Mouse (Mus musculus): ENCODE data around the gene Tex36. TPM values are rescaled to one million over a fixed set of nuclear protein-coding genes. Genes with fewer than 3 reads are reported as not detected.

Tex36 gene
- not detected in 2 replicates for polyA plus RNA-seq (2014; fragmentation: Nextera tagmentation; extraction: Ambion mirVana)

DNA sequence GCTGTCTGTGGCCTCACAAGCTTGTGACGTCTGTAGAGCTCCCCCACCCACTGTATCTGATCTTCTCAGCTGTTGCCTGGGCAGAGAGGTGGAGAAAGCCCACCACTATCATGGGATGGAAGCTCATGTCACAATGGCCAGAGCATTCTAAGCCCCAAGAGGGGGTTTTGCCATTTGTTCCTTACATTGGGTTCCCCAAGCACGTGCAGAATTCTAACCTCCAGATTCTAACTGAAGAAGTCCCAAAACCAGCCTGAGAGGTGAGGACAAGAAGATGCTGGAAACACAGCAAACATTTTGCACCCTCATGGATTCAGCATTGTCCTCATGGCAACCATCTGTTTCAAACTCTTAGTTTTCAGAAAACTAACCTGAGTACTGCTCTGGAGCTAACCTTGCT lies at the start of gene Tex36:
TSS of gene Tex36 (minus strand) at position 101 of the 400 bp plus-strand sequence.
- Histone ChIP-seq H3K27me3 (ENCODE audit: control insufficient read depth, insufficient read depth, low read length) (no peaks in the 10 kb centered on the region), H3K36me3 (ENCODE audit: control insufficient read depth, insufficient read depth, low read length) (no peaks in the 10 kb centered on the region), H3K4me1 (ENCODE audit: control insufficient read depth, insufficient read depth, low read length) (no peaks in the 10 kb centered on the region), H3K27ac (ENCODE audit: low read depth, low read length) (no peak within 1 kb of the TSS), H3K4me2 (no peak within 1 kb of the TSS), H3K9me3 (ENCODE audit: control insufficient read depth, low read length) (no peaks in the 10 kb centered on the region), H3K4me3 (ENCODE audit: low read depth, low read length) (no peak within 1 kb of the TSS), H3K9ac (ENCODE audit: low read length) (no peak within 1 kb of the TSS)
- peak; percentile 53 for DNase-seq (ENCODE audit: low spot score, missing footprints)
- whole genome bisulfite sequencing: 64% methylated on average over 2 of the region's 2 CpGs
- no peak for ATAC-seq (ENCODE audit: low FRiP score)

DNA sequence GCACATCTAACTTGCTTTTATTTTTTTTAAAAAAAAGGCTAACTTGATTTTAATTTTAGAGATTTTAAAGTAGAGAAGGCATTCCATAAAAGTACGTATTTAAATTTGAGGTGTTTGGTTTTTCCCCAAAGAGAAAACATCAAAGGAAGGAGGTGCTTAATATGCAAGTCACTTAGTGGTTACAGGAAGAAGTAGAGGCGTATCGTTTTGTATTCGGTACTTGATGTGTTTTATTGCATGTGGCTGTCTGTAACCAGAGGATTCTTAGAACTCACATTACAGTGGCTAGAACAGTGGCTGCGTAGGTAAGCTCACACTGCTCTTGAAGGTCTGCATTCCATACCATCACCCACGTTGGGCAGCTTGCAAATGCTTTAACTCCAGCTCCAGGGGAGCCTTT lies 43.8 kb upstream of the Tex36 start:
- Histone ChIP-seq H3K27ac (ENCODE audit: low read depth, low read length) (no peak overlapping the region), H3K27me3 (ENCODE audit: control insufficient read depth, insufficient read depth, low read length) (no peaks in the 10 kb centered on the region), H3K9me3 (ENCODE audit: control insufficient read depth, low read length) (no peaks in the 10 kb centered on the region), H3K4me2 (no peak overlapping the region), H3K4me1 (ENCODE audit: control insufficient read depth, insufficient read depth, low read length) (no peaks in the 10 kb centered on the region), H3K9ac (ENCODE audit: low read length) (no peak overlapping the region), H3K4me3 (ENCODE audit: low read depth, low read length) (no peak overlapping the region), H3K36me3 (ENCODE audit: control insufficient read depth, insufficient read depth, low read length) (peaks cover 31% of the 10 kb centered on the region)
- DNase-seq (ENCODE audit: low spot score, missing footprints): no peak
- 91% methylated on average over 6 of the region's 6 CpGs for WGBS
- ATAC-seq (ENCODE audit: low FRiP score): no peak

DNA sequence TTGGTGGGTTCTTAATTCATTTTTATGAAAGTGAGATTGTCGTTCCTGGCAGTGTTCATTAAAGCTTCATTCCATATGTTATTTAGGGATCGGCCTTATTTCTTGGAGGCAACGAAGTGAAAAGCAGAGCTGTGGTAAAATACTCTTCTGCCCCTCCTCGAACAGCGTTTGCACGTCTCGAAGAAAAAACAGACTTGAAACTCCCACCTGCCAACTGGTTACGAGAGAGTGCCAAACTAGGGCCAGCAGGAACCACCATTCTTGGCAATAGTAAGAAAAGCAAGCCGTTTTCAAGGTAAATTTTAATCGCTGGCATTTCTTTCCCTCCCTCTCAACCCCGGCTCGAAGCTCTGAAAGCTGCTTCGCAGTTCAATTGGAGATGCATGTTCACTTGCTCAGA lies 36.9 kb upstream of the Tex36 start:
- no peak overlapping the region; the same call in 1 of the 2 replicates for H3K9ac ChIP-seq (ENCODE audit: low read length)
- H3K4me3 ChIP-seq (ENCODE audit: low read depth, low read length): no peak overlapping the region
- no peak for DNase-seq (ENCODE audit: low spot score, missing footprints)
- H3K27ac ChIP-seq (ENCODE audit: low read depth, low read length): no peak overlapping the region
- peaks cover 7% of the 10 kb centered on the region for H3K4me1 ChIP-seq (ENCODE audit: control insufficient read depth, insufficient read depth, low read length)
- no peak for ATAC-seq (ENCODE audit: low FRiP score)
- H3K9me3 ChIP-seq (ENCODE audit: control insufficient read depth, low read length): no peaks in the 10 kb centered on the region
- H3K27me3 ChIP-seq (ENCODE audit: control insufficient read depth, insufficient read depth, low read length): no peaks in the 10 kb centered on the region
- peak overlapping the region; percentile 93; the same call in 1 of the 2 replicates for H3K4me2 ChIP-seq
- H3K36me3 ChIP-seq (ENCODE audit: control insufficient read depth, insufficient read depth, low read length): peaks cover 9% of the 10 kb centered on the region; the same call in 1 of the 2 replicates
- 93% methylated on average over 13 of the region's 13 CpGs for WGBS

DNA sequence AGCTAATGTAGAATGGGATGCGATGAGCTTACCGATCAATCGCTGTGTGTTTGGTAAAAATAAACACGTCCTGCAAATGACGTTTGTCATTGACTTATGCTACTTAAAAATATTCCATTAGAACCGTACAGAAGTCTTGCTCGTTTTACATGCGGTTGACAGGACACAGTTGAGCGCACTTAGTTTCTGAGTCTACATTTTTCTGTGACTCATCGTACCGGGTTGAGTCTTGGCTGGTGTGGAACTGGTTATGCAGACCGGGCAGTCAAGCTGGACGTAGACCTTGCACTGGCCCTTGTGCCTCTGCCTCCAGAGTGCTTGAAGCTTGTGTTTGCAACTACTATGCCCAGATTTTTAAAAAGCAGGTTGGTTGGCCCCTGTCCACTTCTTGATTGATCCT lies 36.3 kb upstream of the Tex36 start:
- H3K27me3 ChIP-seq (ENCODE audit: control insufficient read depth, insufficient read depth, low read length): no peaks in the 10 kb centered on the region
- H3K9me3 ChIP-seq (ENCODE audit: control insufficient read depth, low read length): no peaks in the 10 kb centered on the region
- H3K9ac ChIP-seq (ENCODE audit: low read length): peak overlapping the region; percentile 89
- ATAC-seq (ENCODE audit: low FRiP score): no peak
- no peak for DNase-seq (ENCODE audit: low spot score, missing footprints)
- 14% methylated on average over 13 of the region's 13 CpGs for WGBS
- H3K4me1 ChIP-seq (ENCODE audit: control insufficient read depth, insufficient read depth, low read length): peaks cover 7% of the 10 kb centered on the region
- H3K4me3 ChIP-seq (ENCODE audit: low read depth, low read length): peak overlapping the region; percentile 93
- H3K27ac ChIP-seq (ENCODE audit: low read depth, low read length): no peak overlapping the region
- H3K36me3 ChIP-seq (ENCODE audit: control insufficient read depth, insufficient read depth, low read length): peaks cover 9% of the 10 kb centered on the region; the same call in 1 of the 2 replicates
- peak overlapping the region; percentile 93 for H3K4me2 ChIP-seq

DNA sequence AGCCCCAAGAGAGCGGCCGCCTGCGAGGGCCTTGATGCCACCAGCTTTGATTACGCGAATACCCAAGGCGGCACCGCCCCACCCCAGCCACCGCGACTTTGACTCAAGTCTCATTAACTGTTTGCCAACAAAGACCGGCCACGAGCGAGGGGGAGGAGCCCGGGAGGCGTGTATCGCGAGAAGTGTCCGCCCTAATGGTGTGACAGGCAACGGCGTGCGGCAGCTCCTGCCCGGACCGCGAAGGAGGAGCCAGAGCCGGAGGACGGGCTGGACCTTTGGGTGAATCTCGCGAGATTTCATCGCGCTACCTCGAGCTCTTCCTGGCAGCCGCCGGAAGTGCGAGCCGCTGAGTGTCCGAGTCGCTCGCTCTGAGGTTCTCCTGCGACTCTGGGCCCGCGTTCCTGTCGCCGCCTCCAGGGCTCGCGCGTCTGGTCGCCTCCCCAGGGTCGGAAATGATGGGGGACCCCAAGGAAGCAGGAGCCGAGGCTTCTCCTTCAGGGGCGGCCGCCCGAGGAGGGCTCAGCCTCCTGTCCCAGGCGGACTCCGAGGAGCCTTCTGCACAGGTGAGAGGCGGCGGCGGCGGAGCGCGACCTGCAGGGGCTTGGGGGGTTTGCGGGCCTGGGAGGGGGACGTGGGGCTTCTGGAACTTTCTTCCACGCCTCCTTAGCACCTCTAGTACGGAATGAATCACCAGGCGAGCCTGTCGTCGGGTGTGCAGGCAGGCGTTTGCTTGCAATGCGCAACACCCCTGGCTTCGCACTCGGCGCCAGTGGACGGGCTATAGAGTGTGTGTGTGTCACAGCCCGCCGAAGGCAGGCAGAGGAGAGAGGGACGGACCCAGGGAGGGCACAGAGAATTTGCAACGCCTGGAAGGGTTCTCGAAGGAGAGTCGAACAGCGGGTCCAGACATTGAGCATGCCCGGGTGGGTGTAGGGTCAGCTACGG lies 35.7 kb upstream of the Tex36 start, which contains the start of gene Edrf1:
TSS of gene Edrf1 (plus strand) at position 183 of the 945 bp plus-strand sequence.
- Histone ChIP-seq H3K4me3 (ENCODE audit: low read depth, low read length) (peak within 1 kb of the TSS; percentile 93), H3K9me3 (ENCODE audit: control insufficient read depth, low read length) (no peaks in the 10 kb centered on the region), H3K4me2 (peak within 1 kb of the TSS; percentile 93), H3K27ac (ENCODE audit: low read depth, low read length) (peak within 1 kb of the TSS; percentile 79), H3K9ac (ENCODE audit: low read length) (peak within 1 kb of the TSS; percentile 89), H3K4me1 (ENCODE audit: control insufficient read depth, insufficient read depth, low read length) (peaks cover 7% of the 10 kb centered on the region), H3K36me3 (ENCODE audit: control insufficient read depth, insufficient read depth, low read length) (peaks cover 7% of the 10 kb centered on the region; the same call in 1 of the 2 replicates), H3K27me3 (ENCODE audit: control insufficient read depth, insufficient read depth, low read length) (no peaks in the 10 kb centered on the region)
- WGBS: under 1% methylated on average over 81 of the region's 81 CpGs
- DNase-seq (ENCODE audit: low spot score, missing footprints): peak; percentile 99
- peak; percentile 98 for ATAC-seq (ENCODE audit: low FRiP score)

DNA sequence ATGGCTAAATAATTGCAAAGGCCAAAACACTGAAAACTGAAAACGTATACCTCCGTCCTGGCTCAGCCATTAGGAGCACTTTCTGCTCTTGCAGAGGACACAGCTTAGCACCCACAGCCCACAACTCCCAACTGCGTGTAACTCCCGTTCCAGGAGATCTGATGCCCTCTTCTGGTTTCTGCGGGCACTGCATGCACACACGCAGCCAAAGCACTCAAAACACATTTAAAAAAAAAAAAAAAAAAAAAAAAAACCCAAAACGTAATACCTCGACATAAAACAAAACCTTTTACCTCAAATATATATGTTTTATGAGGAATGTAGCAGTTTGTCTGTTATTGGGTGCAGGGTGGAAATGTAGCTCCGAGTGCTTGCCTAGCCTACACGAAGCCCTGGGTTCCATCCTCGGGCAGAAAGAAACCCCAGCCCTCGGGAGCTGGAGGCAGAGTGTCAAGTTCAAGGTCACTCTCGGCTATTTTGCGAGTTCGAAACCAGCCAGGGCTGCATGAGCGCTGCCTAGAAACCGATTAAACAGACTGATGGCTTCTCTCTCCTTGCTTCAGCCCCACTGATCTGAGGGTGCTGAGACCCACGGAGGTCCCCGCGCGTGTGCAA lies 34.9 kb upstream of the Tex36 start:
- WGBS: 3% methylated on average over 21 of the region's 21 CpGs
- Histone ChIP-seq H3K27ac (ENCODE audit: low read depth, low read length) (peak overlapping the region; percentile 79), H3K4me3 (ENCODE audit: low read depth, low read length) (peak overlapping the region; percentile 93), H3K27me3 (ENCODE audit: control insufficient read depth, insufficient read depth, low read length) (no peaks in the 10 kb centered on the region), H3K9ac (ENCODE audit: low read length) (peak overlapping the region; percentile 89), H3K36me3 (ENCODE audit: control insufficient read depth, insufficient read depth, low read length) (peaks cover 3% of the 10 kb centered on the region; the same call in 1 of the 2 replicates), H3K9me3 (ENCODE audit: control insufficient read depth, low read length) (no peaks in the 10 kb centered on the region), H3K4me2 (peak overlapping the region; percentile 93), H3K4me1 (ENCODE audit: control insufficient read depth, insufficient read depth, low read length) (peaks cover 7% of the 10 kb centered on the region)
- ATAC-seq (ENCODE audit: low FRiP score) (peak; percentile 59), DNase-seq (ENCODE audit: low spot score, missing footprints) (peak; percentile 98)

DNA sequence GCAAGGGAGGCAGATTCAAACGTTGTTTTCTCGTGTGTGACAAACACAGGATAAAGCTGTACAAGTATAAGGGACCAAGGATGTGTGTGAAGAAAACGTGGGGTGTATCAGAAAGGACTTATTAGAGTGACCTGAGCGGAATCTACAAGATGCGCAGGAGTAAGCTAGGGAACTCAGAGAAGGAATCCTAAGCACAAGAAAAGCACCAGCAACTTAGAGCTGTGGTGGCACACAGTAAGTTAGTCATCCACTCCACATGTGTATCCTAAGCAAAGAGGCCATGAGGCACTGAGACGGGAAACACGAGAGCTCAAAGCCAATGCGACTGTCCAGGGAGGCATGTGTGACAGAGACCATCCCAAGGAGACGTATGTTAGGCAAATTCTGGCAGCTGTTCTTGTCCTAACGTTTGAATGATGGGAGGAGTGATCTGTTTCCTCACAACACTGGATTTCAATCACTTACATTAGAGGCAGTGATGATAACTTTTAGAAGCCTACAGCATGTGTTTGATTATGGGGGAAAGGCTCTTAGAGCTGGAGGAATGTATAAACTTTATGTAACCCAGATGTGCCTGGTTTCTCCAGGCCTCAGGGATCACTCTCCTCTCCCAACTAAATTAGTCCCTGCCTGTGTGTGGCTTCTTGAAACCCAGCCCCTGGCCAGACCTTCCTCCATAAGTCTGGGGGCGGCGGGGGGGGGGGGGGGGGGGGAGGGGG lies 33.1 kb upstream of the Tex36 start:
- DNase-seq (ENCODE audit: low spot score, missing footprints) (no peak), ATAC-seq (ENCODE audit: low FRiP score) (no peak)
- no peak overlapping the region for H3K4me3 ChIP-seq (ENCODE audit: low read depth, low read length)
- H3K9me3 ChIP-seq (ENCODE audit: control insufficient read depth, low read length): no peaks in the 10 kb centered on the region
- WGBS: 67% methylated on average over 10 of the region's 12 CpGs
- no peaks in the 10 kb centered on the region for H3K36me3 ChIP-seq (ENCODE audit: control insufficient read depth, insufficient read depth, low read length)
- no peak overlapping the region for H3K27ac ChIP-seq (ENCODE audit: low read depth, low read length)
- H3K4me2 ChIP-seq: no peak overlapping the region
- no peaks in the 10 kb centered on the region for H3K27me3 ChIP-seq (ENCODE audit: control insufficient read depth, insufficient read depth, low read length)
- no peak overlapping the region for H3K9ac ChIP-seq (ENCODE audit: low read length)
- peaks cover 7% of the 10 kb centered on the region for H3K4me1 ChIP-seq (ENCODE audit: control insufficient read depth, insufficient read depth, low read length)

DNA sequence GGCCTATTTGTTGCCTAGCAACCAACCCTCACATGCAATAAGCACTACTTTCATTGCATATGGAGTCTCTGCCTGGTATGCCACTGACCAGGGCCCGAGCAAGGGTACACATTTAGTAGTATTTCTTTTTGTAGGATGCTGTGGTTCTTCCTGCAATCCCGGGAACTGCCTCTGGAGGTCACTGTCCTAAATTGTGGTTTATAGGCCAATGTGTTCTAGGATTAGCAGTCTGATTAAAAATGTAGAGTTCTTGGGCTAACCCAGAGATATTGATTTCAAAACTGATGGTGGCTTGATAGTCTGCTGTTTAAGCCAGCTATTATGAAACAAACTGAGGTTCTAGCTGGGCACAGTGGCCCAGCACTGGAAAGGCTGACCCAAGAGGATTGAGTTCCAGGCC lies 30.5 kb upstream of the Tex36 start:
- WGBS: 29% methylated on average over 2 of the region's 2 CpGs
- Histone ChIP-seq H3K4me2 (no peak overlapping the region), H3K9me3 (ENCODE audit: control insufficient read depth, low read length) (no peaks in the 10 kb centered on the region), H3K4me1 (ENCODE audit: control insufficient read depth, insufficient read depth, low read length) (no peaks in the 10 kb centered on the region), H3K27ac (ENCODE audit: low read depth, low read length) (no peak overlapping the region), H3K27me3 (ENCODE audit: control insufficient read depth, insufficient read depth, low read length) (no peaks in the 10 kb centered on the region), H3K4me3 (ENCODE audit: low read depth, low read length) (no peak overlapping the region), H3K9ac (ENCODE audit: low read length) (no peak overlapping the region), H3K36me3 (ENCODE audit: control insufficient read depth, insufficient read depth, low read length) (no peaks in the 10 kb centered on the region)
- DNase-seq (ENCODE audit: low spot score, missing footprints) (peak; percentile 97), ATAC-seq (ENCODE audit: low FRiP score) (no peak)

Measured in midbrain, embryonic 11.5 days (tissue).